Mouse (Mus musculus) adrenal gland, adult 2 months (tissue): ENCODE measurements around the gene Ssu2. TPM values are rescaled to one million over a fixed set of nuclear protein-coding genes. Genes with fewer than 3 reads are reported as not detected.

Experiments
- DNase-seq: peaks from one replicate; pipeline ENCODE4 v3.0.0; 2021
- polyA plus RNA-seq: library from polyadenylated mRNA; depleted of rRNA; stranded (reverse); fragments of >200 nt; gene quantifications from 2 replicates; pipeline ENCODE4 v1.2.3, GENCODE M21; 2012; rRNA removed
- total RNA-seq, 2 experiments: library from RNA; stranded (reverse); gene quantifications; 2 replicates each; pipeline ENCODE4 v1.2.3; 2021

Gene Ssu2
- total and polyA plus RNA-seq, 3 experiments = 0.59 to 47.1 (median 27.0) TPM

DNA sequence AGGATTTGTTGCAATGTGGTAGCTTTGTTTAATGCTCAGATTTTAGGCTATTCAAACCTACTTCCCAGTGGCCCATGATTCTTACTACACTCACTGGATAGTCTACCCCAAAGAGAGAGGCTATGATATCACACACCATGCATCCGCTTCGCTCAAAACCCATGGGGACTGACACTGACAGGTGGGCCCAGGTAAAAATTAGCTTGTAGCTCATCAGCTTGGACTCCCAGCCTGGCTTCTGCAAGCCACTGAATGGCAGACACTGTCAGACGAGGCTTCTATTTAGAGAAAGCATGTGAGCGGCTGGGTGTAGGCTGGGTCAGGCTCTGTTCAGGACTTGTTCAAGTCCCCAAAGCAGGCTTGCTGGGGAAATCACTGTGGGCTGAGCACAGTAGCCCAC is 37.4 kb downstream of the Ssu2 start:
- DNase-seq = no peak

DNA sequence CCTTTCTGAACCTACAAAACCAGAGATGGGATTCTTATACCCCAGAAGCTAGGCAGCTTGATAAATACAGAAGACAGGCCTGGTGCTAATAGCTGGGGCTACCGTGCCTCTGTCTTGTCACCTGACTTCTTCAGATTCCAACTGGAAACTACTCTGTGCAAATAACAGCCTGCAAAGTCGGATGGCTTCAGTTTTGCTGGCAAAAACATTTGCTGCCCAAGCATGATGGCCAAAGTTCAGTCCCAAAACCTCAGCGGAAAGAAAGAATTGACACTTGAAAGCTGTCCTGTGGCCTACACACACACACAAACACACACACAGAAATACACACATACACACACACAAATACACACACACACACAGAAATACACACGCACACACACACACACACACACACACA is 48.8 kb downstream of the Ssu2 start:
- no peak for DNase-seq

DNA sequence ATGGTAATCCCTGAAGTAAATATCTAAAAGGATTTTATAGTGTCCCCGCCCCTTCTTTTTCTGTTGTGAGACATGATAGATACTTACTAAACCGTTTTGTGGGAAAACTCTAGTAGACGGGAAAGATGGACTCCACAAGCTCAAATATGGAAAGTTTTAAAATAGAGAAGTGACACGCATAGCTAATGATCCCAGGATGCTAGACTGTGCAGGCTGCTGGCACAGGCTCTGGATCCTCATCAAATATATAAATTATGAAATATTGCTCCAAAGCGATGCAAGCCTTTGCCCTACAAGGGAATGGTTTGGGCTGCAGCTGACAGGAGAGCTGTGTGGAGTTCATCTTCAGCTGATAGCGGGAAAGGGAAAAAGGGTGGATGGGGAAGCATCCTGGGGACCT is 50.2 kb downstream of the Ssu2 start:
- DNase-seq = no peak

DNA sequence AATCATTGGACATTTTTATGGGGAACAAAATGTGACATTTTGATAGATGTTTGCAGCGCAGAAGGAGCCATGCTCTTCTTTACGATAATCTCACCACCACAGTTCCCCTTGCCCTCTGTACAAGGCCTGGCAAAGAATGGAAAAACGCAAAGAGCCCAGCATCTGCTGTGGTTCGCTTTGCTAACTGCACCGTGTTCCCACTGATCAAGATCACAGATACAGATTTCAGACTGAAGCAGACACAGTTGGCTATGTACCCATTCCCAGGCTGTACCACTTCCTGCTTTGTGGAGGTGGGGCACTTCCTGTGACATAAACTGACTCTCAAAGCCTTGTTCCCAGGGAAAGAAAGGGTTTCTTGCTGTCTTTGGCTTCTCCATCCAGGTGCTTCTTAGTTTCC is 53.9 kb downstream of the Ssu2 start:
- no peak for DNase-seq

- DNase-seq = no peak
Observed at GRCm38 (mm10) chr6:112331223-112331598, 56.6 kb downstream of the Ssu2 start.

DNA sequence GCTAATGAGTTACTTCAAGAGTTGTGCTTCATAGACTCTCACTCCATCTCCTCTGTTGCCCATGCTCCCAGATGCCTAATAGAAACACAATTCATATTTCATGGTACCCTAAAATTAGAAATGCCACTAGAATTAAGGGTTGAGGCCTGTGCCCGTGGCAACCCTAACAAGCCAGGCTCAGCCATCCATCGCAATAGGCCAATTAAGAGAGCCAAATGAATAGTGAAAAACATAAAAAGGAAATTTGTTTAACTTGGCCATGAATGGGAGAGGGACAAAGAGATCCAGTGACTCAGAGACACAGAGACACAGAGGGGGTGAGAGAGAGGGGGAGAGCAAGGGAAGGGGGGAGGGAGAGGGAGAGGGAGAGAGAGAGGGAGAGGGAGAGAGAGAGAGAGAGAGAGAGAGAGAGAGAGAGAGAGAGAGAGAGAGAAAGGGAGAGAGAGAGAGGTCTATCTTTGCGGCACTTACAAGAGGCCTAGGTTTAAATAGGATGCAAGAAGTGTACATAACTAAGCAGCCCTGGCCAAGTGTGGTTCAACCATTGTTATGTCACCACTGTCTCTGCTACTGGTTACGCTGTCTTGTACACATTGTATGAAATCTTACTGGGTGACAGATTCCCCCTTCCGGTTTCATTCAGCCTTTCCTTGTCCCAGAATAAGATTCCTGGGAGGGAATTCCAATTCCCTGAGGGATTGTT is 57.2 kb downstream of the Ssu2 start:
- no peak for DNase-seq

- DNase-seq = peak; percentile 15
Observed at GRCm38 (mm10) chr6:112327793-112328192, 60.0 kb downstream of the Ssu2 start.

GRCm38 (mm10) chr6:112325213-112325612 is 62.6 kb downstream of the Ssu2 start:
- peak; percentile 18 for DNase-seq

DNA sequence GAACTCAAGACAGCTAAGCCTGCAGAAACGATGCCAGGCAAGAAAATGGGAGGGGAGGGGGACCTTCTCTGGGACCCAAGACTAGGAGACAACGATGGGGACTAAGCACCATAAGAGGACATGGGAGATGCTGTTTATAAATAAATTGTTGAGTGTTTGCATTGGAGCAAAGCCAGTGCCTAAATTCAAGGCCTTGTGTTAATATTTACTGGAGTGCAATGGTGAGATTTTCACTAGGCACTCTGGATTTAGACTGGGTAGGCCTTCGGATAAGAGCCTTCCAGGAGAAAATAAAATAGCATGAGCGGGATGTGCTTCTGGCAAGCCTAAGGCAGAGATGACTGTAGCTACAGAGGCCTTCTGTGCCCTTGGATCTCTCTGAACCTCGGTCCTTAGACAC is 64.9 kb downstream of the Ssu2 start:
- DNase-seq = no peak

DNA sequence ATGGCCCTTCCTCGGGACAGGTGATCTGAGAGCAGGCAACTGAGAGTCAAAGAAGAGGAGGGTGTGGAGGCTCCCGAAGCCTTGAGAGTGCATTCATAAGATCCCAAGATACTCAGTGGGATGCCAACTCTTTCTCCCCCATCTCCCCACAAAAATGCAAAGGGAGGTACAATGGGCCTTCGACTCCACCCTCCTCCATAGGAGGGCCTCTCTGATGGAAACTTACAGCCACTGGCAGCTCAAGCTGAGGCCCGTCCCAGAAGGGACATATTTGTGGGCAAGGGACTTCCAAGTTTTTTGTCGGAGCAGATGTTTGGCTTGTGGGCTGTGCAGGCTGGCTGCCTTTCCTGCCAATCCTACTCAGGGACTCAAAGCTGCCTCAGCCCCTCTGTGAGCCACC is 67.1 kb downstream of the Ssu2 start:
- no peak for DNase-seq

DNA sequence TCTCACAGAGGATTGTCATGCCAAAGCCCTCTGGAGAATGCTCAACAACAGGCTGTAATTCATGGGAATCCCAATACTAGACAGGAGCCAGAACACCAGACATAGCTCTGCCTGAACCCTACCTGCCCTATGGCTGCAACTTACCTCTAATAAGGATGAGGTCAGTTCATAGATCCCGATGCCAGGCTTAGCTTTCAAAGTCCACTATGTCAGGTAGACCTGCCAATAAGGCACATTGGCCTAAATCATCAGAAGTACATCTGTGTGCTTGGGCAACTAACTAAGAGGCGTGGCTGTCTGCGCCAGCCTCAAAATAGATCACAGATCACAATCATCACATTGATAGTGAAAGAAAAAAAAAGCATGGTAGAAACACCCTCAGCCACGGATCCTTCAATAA is 68.4 kb downstream of the Ssu2 start:
- DNase-seq = no peak

GRCm38 (mm10) chr6:112311385-112311784 is 76.4 kb downstream of the Ssu2 start:
- no peak for DNase-seq

DNA sequence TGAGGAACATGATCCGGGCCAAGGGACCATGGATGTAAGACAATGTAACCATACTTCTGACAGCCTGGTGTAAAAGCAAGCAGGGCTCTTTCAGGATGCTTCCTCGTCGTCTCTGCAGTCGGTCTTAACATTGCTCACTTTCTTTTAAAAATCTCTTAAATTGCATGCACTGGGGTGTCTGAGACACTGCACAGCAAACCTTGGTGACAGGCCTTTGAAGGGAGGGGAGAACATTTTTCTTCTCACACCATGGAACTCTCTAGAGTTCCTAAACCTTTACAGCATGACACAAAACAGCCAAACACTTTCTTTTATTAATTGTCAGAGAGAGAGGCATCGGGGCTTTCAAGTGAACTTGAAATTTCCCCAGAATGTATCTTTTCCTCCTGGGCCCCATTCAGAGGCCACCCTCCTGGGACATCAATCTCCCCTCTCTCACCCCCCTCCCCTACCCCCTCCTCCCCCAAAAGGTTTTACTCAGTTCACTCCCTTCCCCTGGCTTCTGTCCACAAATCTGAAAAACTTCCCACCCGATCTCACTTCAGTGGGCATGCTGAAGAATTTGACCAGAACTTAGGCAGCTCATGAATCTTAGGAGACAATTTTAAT is 78.4 kb downstream of the Ssu2 start:
- DNase-seq = no peak

Other genes starting within 250 kb of the Ssu2 start
- gene Lmcd1, start 114.3 kb downstream of the Ssu2 start, total RNA-seq = 10 to 100 TPM in 1 of 2 experiments, 1 to 10 TPM in 1; 8.3 to 10.5 TPM
- 6.4 and 8.1 TPM in 2 replicates for gene Lmcd1, start 114.3 kb downstream of the Ssu2 start, polyA plus RNA-seq
- not detected for gene Cav3, start 71.5 kb upstream of the Ssu2 start, total RNA-seq
- 0.08 TPM in 1 of 2 replicates, not detected in the other for gene Cav3, start 71.5 kb upstream of the Ssu2 start, polyA plus RNA-seq
- 100 to 1,000 TPM in 1 of 2 experiments, 10 to 100 TPM in 1; 21.0 to 333 TPM for gene Oxtr, start 101.9 kb upstream of the Ssu2 start, total RNA-seq
- 98.5 and 193 TPM in 2 replicates for gene Oxtr, start 101.9 kb upstream of the Ssu2 start, polyA plus RNA-seq